Mouse (Mus musculus): ENCODE data around the gene Grb7.

Grb7 gene

DNA sequence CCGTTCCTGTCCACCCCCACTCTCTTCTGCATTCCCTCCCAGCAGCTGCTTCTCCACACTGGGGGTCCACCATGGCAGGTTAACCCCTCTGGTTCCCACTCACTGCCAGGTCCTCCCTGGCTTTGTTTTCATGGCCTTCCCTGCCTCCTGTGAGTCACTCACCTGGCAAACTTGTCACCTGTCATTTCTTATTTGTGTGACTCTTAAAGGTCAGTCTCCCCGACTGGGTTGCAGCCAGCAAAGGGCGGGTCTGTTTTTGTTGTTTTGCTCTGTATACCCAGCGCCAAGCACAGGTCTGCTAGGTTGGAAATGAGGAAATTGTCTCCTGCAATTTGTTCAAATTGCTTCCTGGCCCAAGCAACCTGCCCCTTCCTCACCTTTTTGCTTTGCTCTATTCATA is 515 bp upstream of the Grb7 start:
- no peak for DNase-seq (ENCODE audit: low spot score)

GRCm38 (mm10) chr11:98446562-98447474 is 624 bp downstream of the Grb7 start:
- peak; percentile 75 for DNase-seq (ENCODE audit: low spot score)

DNA sequence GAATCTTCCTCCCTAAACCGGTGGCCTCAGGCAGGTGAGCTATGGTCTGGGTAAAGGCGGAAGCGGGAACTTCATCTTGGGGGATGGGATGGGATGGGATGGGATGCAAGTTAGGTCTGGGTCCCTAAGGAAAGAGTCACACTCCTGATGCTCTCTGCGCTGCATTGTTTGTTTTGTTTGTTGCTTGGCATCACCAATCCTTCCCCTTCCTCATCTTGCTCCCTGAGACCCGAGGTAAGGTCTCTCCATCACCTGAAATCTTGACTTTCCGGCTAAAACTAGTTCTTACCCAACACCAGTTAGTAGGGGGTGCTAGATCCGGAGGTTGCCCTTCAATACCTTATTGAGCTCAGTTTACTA is 1.3 kb downstream of the Grb7 start:
- DNase-seq (ENCODE audit: low spot score), result no peak

GRCm38 (mm10) chr11:98448191-98448790 is 2.1 kb downstream of the Grb7 start:
- no peak for DNase-seq (ENCODE audit: low spot score)

DNA sequence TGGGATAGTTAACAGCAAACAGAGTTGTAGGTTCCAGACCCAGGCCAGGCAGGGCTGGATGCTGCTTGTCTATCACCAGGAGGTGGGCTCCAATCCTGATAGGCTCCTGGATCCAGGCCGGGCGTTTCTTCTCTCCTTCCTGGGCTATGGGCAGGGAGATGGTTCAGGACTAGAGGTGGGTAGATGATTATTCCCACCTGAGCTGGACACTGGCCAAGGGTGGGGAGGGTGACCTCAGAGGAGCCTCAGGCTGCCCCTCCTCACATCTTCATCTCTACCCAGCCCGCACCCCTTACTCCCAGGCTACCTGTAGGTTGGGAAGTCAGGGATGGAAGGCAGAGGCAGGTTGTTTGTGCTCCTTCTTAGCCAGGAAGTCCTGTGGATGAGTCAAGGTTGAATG is 3.2 kb downstream of the Grb7 start:
- DNase-seq (ENCODE audit: low spot score), result no peak

DNA sequence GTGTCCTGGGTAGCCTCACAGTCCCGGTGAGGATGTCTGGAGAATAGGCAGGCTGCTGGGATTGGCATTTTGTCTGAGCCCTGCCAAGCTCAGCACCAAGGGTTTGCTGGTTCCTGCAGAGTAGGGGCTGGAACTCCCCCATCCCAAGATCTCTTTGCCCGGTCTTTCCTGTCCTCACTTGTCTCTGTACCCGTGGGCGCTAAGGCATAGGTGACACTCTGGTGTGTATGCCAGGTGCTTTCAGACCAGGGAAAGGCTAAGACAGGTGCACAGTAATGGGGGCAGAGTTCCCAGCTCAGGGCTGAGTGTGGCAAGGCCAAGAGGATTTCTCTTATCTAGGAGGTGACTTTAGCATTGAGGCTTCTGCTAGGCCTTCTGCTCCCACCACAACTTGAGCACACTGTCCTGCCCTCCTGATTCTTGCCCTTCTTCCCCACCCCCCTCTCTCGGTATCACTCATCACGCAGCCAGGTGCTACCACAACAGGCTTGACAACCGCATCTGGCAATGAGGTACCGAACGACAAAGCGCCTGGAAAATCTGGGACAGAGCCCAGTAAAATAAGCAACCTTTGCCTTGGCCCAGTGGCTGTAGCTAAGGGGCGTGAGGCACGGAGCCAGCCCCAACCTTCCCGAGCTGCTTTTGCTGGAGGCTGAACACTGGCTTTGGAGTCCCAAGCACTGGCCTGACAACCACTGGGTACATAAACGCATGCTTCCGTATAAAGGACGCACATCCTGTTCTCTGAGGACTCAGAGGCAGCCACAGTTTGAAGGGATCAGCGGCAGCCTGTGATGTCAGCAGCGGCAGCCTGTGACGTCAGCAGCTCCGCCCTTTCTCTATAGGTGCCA is 4.0 kb downstream of the Grb7 start:
- DNase-seq (ENCODE audit: low spot score), result no peak

DNA sequence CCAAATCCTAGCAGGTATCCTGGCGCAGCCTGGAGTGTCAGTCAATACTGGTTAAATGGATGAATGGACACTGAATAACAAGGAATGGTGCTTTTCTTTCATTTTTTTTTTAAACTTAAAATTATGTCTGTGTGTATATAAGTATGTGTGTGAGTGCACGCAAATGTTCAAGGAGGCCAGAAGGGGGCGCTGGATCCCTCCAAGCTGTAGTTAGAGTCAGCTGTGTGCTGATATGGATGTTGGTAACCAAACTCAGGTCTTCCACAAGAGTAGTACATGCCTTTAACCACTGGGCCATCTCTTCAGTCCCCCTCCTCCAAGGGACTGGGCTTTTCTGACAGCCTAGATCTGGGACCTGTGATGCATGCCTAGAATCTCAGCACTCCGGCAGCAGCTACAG is 9.3 kb downstream of the Grb7 start:
- peak; percentile 18 for DNase-seq (ENCODE audit: low spot score)

DNA sequence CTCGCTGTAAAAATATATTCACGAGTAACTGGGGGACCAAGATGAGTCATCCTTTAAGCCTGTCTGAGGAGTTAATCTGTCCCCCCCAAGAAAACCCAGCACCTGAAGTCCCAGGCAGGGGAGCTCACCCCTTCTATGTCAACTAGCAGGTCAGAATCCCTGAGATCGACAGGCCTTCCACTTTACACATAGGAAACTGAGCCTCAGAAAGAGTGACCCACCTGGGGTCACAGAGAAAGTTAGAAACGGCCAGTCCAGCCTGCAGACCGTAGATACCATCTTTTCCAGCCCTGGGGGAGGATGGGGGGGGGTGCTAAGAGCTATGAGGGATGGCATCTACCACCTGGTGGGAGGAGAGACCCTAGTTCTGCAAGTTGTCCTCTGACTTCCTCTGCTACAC is 10.4 kb downstream of the Grb7 start:
- DNase-seq (ENCODE audit: low spot score), result no peak

DNA sequence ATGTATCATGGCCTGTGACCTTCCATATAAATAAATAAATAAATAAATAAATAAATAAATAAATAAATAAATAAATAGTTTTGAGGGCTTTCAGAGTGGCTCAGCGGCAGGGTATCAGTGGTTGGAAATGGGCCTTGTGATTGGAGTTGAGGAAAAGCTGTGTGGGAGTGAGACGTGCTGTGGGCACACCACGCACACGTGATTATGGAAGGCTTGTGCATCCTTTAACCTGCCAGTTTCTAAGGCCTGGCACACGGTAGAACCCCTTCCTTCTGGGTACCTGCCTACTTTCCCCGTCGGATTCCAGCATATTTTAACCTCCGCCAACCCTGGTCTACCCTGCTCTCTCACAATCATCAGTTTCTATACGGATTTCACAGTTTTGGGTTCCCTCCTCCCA is 10.8 kb downstream of the Grb7 start:
- DNase-seq (ENCODE audit: low spot score), result peak; percentile 12

GRCm38 (mm10) chr11:98457367-98458120 is 11.3 kb downstream of the Grb7 start:
- peak; percentile 89 for DNase-seq (ENCODE audit: low spot score)

GRCm38 (mm10) chr11:98458121-98458990 is 12.2 kb downstream of the Grb7 start:
- no peak for DNase-seq (ENCODE audit: low spot score)

DNA sequence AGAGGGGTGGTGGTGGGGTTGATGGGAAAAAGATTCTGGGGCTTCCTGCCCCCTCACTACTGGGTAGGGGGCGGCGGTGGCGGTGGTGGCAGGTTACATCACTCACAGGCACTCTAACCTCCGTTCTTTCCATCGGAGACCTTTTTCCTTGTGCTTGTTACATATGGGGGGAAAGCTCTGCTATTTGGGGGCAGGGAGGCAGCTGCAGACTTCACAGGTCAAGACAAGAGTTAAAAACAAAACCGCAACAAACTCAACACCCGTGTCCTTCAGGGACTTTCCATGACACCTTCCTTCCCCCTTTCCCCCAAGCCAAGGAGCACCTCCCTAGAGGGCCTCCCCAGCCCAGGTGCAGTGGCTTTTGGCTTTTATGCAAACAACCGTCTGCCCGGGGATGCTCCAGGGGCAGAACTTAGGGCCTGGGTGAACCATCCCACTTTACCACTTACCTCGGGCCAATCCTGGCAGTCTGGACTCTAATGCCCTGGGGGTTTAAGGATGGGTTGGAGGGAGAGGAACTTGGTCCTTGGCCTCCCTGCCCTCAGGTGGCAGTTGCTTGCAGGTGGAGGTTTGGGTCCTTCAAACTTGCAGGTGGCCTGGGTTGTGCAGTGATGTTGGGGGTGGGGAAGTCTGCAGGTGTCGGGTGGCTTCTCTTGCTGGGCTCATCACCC is 13.0 kb downstream of the Grb7 start:
- no peak for DNase-seq (ENCODE audit: low spot score)

GRCm38 (mm10) chr11:98459860-98460259 is 13.7 kb downstream of the Grb7 start:
- no peak for DNase-seq (ENCODE audit: low spot score)

- DNase-seq (ENCODE audit: low spot score), result no peak
These were observed 15.0 kb downstream of the Grb7 start for GRCm38 (mm10) chr11:98461109-98461720.

DNA sequence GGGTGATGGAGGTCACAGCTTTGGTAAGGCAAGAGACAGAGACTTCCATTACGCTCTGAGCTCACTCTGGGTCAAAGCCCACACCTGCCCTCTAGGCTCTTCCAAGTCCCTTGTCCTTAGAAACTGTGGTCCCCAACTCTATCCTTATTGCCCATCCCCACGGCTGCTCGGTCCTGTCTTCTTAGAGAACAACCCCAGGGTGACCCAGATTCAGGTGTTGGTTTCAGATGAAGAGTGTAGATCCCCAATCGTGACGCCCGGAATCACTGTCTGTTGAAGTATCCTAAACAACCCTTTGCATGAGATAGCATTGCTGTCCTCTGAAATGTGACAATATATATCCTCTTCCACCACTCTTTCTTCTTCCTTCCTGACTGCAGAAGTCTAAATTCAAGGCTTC is 16.1 kb downstream of the Grb7 start:
- no peak for DNase-seq (ENCODE audit: low spot score)

DNA sequence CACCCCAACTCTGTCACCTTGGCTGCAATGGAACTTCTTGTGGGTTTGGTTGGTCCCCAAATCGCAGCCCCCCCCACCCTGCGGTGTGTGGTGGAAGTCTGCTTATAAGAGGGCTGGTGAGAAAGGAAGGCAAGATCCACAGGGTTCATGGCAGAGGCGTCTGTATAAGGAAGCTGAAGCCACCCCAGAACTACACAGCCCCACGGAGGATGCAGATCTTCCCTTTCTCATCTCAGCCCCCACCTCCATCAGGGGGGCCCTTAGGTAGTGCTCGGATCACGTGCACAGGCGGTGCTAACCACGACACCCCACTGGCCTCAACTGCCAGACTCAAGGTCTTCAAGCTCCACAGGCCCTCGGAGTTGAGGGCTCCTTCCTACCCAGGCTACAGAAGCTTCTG is 17.7 kb downstream of the Grb7 start:
- DNase-seq (ENCODE audit: low spot score), result no peak

DNA sequence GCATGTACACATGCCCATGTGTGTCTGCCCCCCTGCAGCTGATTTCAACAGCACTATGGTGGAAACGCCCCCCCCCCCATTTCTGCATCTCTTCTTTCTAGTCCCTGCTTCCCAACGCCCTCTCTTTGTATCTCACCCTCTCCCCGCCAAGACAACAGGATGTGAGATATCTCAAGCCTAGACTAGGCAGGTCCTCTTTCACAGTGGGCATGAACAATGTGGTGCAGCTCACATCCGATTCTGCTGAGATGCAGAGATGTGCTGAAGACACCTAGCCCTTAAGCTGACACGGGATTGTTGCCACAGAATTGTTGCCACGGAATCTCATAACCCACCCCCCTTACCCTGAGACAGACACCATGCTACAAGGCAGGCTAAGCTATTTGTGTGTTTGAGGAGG is 18.3 kb downstream of the Grb7 start:
- no peak for DNase-seq (ENCODE audit: low spot score)

GRCm38 (mm10) chr11:98469761-98470714 is 23.8 kb downstream of the Grb7 start:
- DNase-seq (ENCODE audit: low spot score), result no peak

DNA sequence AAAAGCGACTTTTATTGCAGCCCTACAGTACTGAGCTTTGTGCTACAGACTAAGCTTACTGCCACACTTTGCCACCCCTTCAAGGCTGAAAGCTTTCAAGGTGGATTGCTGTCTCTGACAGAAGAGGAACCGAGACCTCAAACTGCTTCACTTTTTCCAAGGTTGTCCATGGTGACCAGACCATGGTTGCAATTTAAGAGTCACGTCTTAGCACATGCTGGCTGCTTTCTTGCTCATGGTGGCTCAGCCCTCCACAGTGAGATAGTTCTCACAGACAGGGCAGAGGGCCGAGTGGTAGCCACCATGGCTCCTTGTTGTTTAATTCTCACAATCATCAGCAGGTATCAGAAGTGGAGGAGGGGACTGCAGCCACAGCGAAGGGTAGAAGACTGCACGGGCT is 24.6 kb downstream of the Grb7 start:
- no peak for DNase-seq (ENCODE audit: low spot score)
